Mouse (Mus musculus) CH12.LX (cell line): ENCODE data around the gene 3110082J24Rik.

ENCODE experiments used
- CTCF ChIP-seq, 2 experiments: IDR thresholded peaks in 1 of 2; conservative IDR thresholded peaks in 1 of 2; 2 replicates each; pipeline ENCODE4 v1.5.1; 2011 to 2012; ENCODE audit warnings: low read depth in 2 of 2, low read length in 2 of 2, improper control_type of control experiment in 1 of 2, inconsistent platforms in 1 of 2, mild to moderate bottlenecking in 1 of 2, moderate library complexity in 1 of 2
- KAT2A ChIP-seq: IDR thresholded peaks from 2 replicates; pipeline ENCODE4 v1.6.1; 2012; ENCODE audit warnings: low read length, improper control_type of control experiment, inconsistent platforms; ENCODE audit not compliant: insufficient replicate concordance

- TF ChIP-seq CTCF (conservative IDR thresholded peaks at IDR 0.05 in 1 of 2, IDR thresholded peaks at IDR 0.05 in 1 of 2; ENCODE audit: low read depth in 2 of 2, low read length in 2 of 2): no peak
- no peak for TF ChIP-seq KAT2A
Measured at GRCm38 (mm10) chr5:30148133-30148920, 42.4 kb upstream of the 3110082J24Rik start.
